Mouse (Mus musculus): ENCODE data around the gene Gm20388. TPM values are rescaled to one million over a fixed set of nuclear protein-coding genes. Genes with fewer than 3 reads are reported as not detected.

The Gm20388 gene
- total RNA-seq, 2 experiments from 2014 or later = 2.2 to 7.6 TPM

- peak; percentile 60 for TF ChIP-seq CTCF (conservative IDR thresholded peaks at IDR 0.05)
- H3K27ac ChIP-seq = peak overlapping the region; percentile 73
- H3K4me3 ChIP-seq = no peak overlapping the region
- DNase-seq (ENCODE audit: low spot score in 2 of 2) = peak; percentile 34 to 42
Measured at GRCm38 (mm10) chr8:122084726-122085410, 2174.2 kb downstream of the Gm20388 start.

GRCm38 (mm10) chr8:122086064-122086463 lies 2175.4 kb downstream of the Gm20388 start:
- Histone ChIP-seq H3K4me3 (no peak overlapping the region), H3K27ac (no peak overlapping the region)
- no peak for TF ChIP-seq CTCF (conservative IDR thresholded peaks at IDR 0.05)
- no peak for DNase-seq (ENCODE audit: low spot score in 2 of 2)

GRCm38 (mm10) chr8:122088631-122089030 lies 2178.0 kb downstream of the Gm20388 start:
- no peak overlapping the region for H3K4me3 ChIP-seq
- no peak for TF ChIP-seq CTCF (conservative IDR thresholded peaks at IDR 0.05)
- DNase-seq (ENCODE audit: low spot score in 2 of 2) = no peak
- H3K27ac ChIP-seq = no peak overlapping the region

GRCm38 (mm10) chr8:122089186-122089700 lies 2178.6 kb downstream of the Gm20388 start:
- no peak for TF ChIP-seq CTCF (conservative IDR thresholded peaks at IDR 0.05)
- DNase-seq (ENCODE audit: low spot score in 2 of 2) = no peak
- H3K27ac ChIP-seq = no peak overlapping the region

GRCm38 (mm10) chr8:122092476-122092875 lies 2181.8 kb downstream of the Gm20388 start:
- no peak overlapping the region for H3K27ac ChIP-seq
- no peak for TF ChIP-seq CTCF (conservative IDR thresholded peaks at IDR 0.05)
- H3K4me3 ChIP-seq = no peak overlapping the region
- DNase-seq (ENCODE audit: low spot score in 2 of 2) = no peak

More at GRCm38 (mm10) chr8:122089186-122089700, 2178.6 kb downstream of the Gm20388 start:
- H3K4me3 ChIP-seq = no peak overlapping the region

- TF ChIP-seq CTCF (conservative IDR thresholded peaks at IDR 0.05) = no peak
- H3K27ac ChIP-seq = no peak overlapping the region
- no peak for DNase-seq (ENCODE audit: low spot score in 2 of 2)
- no peak overlapping the region for H3K4me3 ChIP-seq
Measured at GRCm38 (mm10) chr8:122098766-122099165, 2188.1 kb downstream of the Gm20388 start.

GRCm38 (mm10) chr8:122099711-122100220 lies 2189.1 kb downstream of the Gm20388 start:
- H3K27ac ChIP-seq = no peak overlapping the region
- no peak for TF ChIP-seq CTCF (conservative IDR thresholded peaks at IDR 0.05)
- no peak overlapping the region for H3K4me3 ChIP-seq
- DNase-seq (ENCODE audit: low spot score in 2 of 2) = no peak

GRCm38 (mm10) chr8:122101816-122102215 lies 2191.2 kb downstream of the Gm20388 start:
- no peak for DNase-seq (ENCODE audit: low spot score in 2 of 2)
- Histone ChIP-seq H3K4me3 (no peak overlapping the region), H3K27ac (no peak overlapping the region)
- TF ChIP-seq CTCF (conservative IDR thresholded peaks at IDR 0.05) = no peak

- no peak overlapping the region for H3K27ac ChIP-seq
- no peak for DNase-seq (ENCODE audit: low spot score in 2 of 2)
- no peak overlapping the region for H3K4me3 ChIP-seq
- no peak for TF ChIP-seq CTCF (conservative IDR thresholded peaks at IDR 0.05)
Measured at GRCm38 (mm10) chr8:122102286-122102685, 2191.6 kb downstream of the Gm20388 start.

GRCm38 (mm10) chr8:122103241-122103640 lies 2192.6 kb downstream of the Gm20388 start:
- H3K4me3 ChIP-seq = no peak overlapping the region
- no peak for TF ChIP-seq CTCF (conservative IDR thresholded peaks at IDR 0.05)
- no peak overlapping the region for H3K27ac ChIP-seq
- DNase-seq (ENCODE audit: low spot score in 2 of 2) = no peak

GRCm38 (mm10) chr8:122104658-122105057 lies 2194.0 kb downstream of the Gm20388 start:
- TF ChIP-seq CTCF (conservative IDR thresholded peaks at IDR 0.05) = no peak
- no peak for DNase-seq (ENCODE audit: low spot score in 2 of 2)
- no peak overlapping the region for H3K27ac ChIP-seq
- H3K4me3 ChIP-seq = no peak overlapping the region

- TF ChIP-seq CTCF (conservative IDR thresholded peaks at IDR 0.05) = no peak
- Histone ChIP-seq H3K4me3 (no peak overlapping the region), H3K27ac (no peak overlapping the region)
- DNase-seq (ENCODE audit: low spot score in 2 of 2) = peak; percentile 73 to 74
Measured at GRCm38 (mm10) chr8:122106270-122106669, 2195.6 kb downstream of the Gm20388 start.

- Histone ChIP-seq H3K4me3 (no peak overlapping the region), H3K27ac (no peak overlapping the region)
- no peak for TF ChIP-seq CTCF (conservative IDR thresholded peaks at IDR 0.05)
- no peak for DNase-seq (ENCODE audit: low spot score in 2 of 2)
Measured at GRCm38 (mm10) chr8:122110240-122110866, 2199.7 kb downstream of the Gm20388 start.
